ENCODE assay signal across 8 mouse cellular contexts in genomic region chr1:120115671-120116081, GRCm38 (mm10). TPM values are rescaled to one million over a fixed set of nuclear protein-coding genes. Genes with fewer than 3 reads are reported as not detected.
DNase-seq lines count a peak whose midpoint lies in the region; ATAC-seq and TF ChIP-seq lines count a peak whose summit lies in the region.

No protein-coding gene starts in this region.

- TF ChIP-seq CTCF in gastrocnemius, adult 2 months (IDR thresholded peaks at IDR 0.05), result no peak

- no peak overlapping the region for H3K9ac ChIP-seq in intestine, embryonic 15.5 days
- no peak overlapping the region for H3K9ac ChIP-seq in stomach, embryonic 16.5 days (ENCODE audit: low read length)

- ATAC-seq in intestine, embryonic 15.5 days, result no peak
- ATAC-seq in stomach, embryonic 16.5 days (ENCODE audit: insufficient read depth, low FRiP score), result 0 out of 2 replicates have a peak, but pooled peaks have one; percentile 7

- WGBS in intestine, embryonic 15.5 days, result 82% methylated on average over 9 of the region's 9 CpGs
- WGBS in stomach, embryonic 16.5 days, result 85% methylated on average over 9 of the region's 9 CpGs

- H3K9me3 ChIP-seq in intestine, embryonic 15.5 days, result no peaks in the 10 kb centered on the region; the same call in 1 of the 2 replicates
- peaks cover 5% of the 10 kb centered on the region; the same call in 1 of the 2 replicates for H3K9me3 ChIP-seq in stomach, embryonic 16.5 days (replicated peaks; ENCODE audit: control insufficient read depth, low read length)

- no peaks in the 10 kb centered on the region for H3K27me3 ChIP-seq in intestine, embryonic 15.5 days (replicated peaks)
- H3K27me3 ChIP-seq in stomach, embryonic 16.5 days (ENCODE audit: control insufficient read depth, insufficient read depth, low read length), result no peaks in the 10 kb centered on the region

- no peak overlapping the region for H3K4me3 ChIP-seq in gastrocnemius, adult 2 months
- H3K4me3 ChIP-seq in intestine, embryonic 15.5 days (replicated peaks), result no peak overlapping the region
- no peak overlapping the region for H3K4me3 ChIP-seq in stomach, embryonic 16.5 days (replicated peaks; ENCODE audit: low read length)

- peak overlapping the region; percentile 77 for H3K27ac ChIP-seq in gastrocnemius, adult 2 months
- H3K27ac ChIP-seq in intestine, embryonic 15.5 days, result 0 out of 2 replicates have a peak overlapping the region, but pooled peaks have one; percentile 7
- no peak overlapping the region for H3K27ac ChIP-seq in stomach, embryonic 16.5 days (ENCODE audit: low read length)

- peak; percentile 8 for DNase-seq in embryo, embryonic 11.5 days (ENCODE audit: low read depth, low spot score)
- DNase-seq in embryo, embryonic 10 days (ENCODE audit: low spot score), result no peak
- DNase-seq in cerebellum, adult 8-10 months, result peak; percentile 77
- peak; percentile 81 for DNase-seq in gastrocnemius, adult 2 months
- DNase-seq in left cerebral cortex, postnatal 4 days, result peak; percentile 84
- no peak for DNase-seq in natural killer cell, adult 2 months (ENCODE audit: low spot score in 2 of 2)

- intact Hi-C loops in gastrocnemius, adult 2 months (cut with DNase I), result loop anchor here (10.0 kb wide), 1 partner anchor 281 kb away; the partner anchor contains the start of gene Ptpn4
- intact Hi-C loops in left cerebral cortex, postnatal 4 days (cut with DNase I), result loop anchor here (5.0 kb wide), 1 partner anchor 1028 kb away; no protein-coding TSS in a partner anchor

- H3K4me1 ChIP-seq in intestine, embryonic 15.5 days (replicated peaks), result peaks cover 10% of the 10 kb centered on the region; the same call in 1 of the 2 replicates
- H3K4me1 ChIP-seq in stomach, embryonic 16.5 days (ENCODE audit: control insufficient read depth, insufficient read depth, low read length), result peaks cover 22% of the 10 kb centered on the region

- peaks cover 25% of the 10 kb centered on the region for H3K36me3 ChIP-seq in intestine, embryonic 15.5 days
- H3K36me3 ChIP-seq in stomach, embryonic 16.5 days (ENCODE audit: control insufficient read depth, insufficient read depth, low read length), result peaks cover 27% of the 10 kb centered on the region

- H3K4me2 ChIP-seq in intestine, embryonic 15.5 days (replicated peaks), result no peak overlapping the region
- no peak overlapping the region for H3K4me2 ChIP-seq in stomach, embryonic 16.5 days (ENCODE audit: low read depth, low read length)

RNA-seq across cellular contexts. Expression of gene Dbi, which starts 5.2 kb away (rescaled TPM):
- total RNA-seq in gastrocnemius, adult 2 months (2021), result 100 to 1,000 TPM; 109 to 173 TPM
- polyA plus RNA-seq in intestine, embryonic 15.5 days (2015; fragmentation: Nextera tagmentation; extraction: Ambion mirVana), result 1,422 and 1,510 TPM in 2 replicates
- 100 to 1,000 TPM; 335 to 344 TPM for total RNA-seq in left cerebral cortex, postnatal 4 days (2021)
- polyA plus RNA-seq in stomach, embryonic 16.5 days (2015; fragmentation: Nextera tagmentation; extraction: Ambion mirVana), result 893 and 962 TPM in 2 replicates

RNA-seq across cellular contexts. Expression of gene 3110009E18Rik, which starts 5.3 kb away (rescaled TPM):
- 1 to 10 TPM; 3.3 to 6.6 TPM for total RNA-seq in gastrocnemius, adult 2 months (2021)
- 15.6 and 18.4 TPM in 2 replicates for polyA plus RNA-seq in intestine, embryonic 15.5 days (2015; fragmentation: Nextera tagmentation; extraction: Ambion mirVana)
- total RNA-seq in left cerebral cortex, postnatal 4 days (2021), result 10 to 100 TPM; 11.2 to 11.8 TPM
- 11.9 and 13.2 TPM in 2 replicates for polyA plus RNA-seq in stomach, embryonic 16.5 days (2015; fragmentation: Nextera tagmentation; extraction: Ambion mirVana)

RNA-seq across cellular contexts. Expression of gene Tmem37, which starts 41.8 kb away (rescaled TPM):
- total RNA-seq in gastrocnemius, adult 2 months (2021), result 10 to 100 TPM in 1 of 2 experiments, 1 to 10 TPM in 1; 9.3 to 12.8 TPM
- polyA plus RNA-seq in intestine, embryonic 15.5 days (2015; fragmentation: Nextera tagmentation; extraction: Ambion mirVana), result 51.3 and 66.1 TPM in 2 replicates
- 1 to 10 TPM; 1.4 to 1.8 TPM for total RNA-seq in left cerebral cortex, postnatal 4 days (2021)
- polyA plus RNA-seq in stomach, embryonic 16.5 days (2015; fragmentation: Nextera tagmentation; extraction: Ambion mirVana), result 19.4 and 24.8 TPM in 2 replicates

Comparison
In these comparisons a context has a peak if more than half of its experiments do, and no peak if none do; other contexts are left out.
1. DNase-seq: peak in embryo, embryonic 11.5 days (single experiment), cerebellum, adult 8-10 months (single experiment), gastrocnemius, adult 2 months (single experiment) and left cerebral cortex, postnatal 4 days (single experiment); none in embryo, embryonic 10 days (single experiment) and natural killer cell, adult 2 months (0 of 2).